17 mouse cellular contexts compared by ENCODE assay signal in the genomic region with DNA sequence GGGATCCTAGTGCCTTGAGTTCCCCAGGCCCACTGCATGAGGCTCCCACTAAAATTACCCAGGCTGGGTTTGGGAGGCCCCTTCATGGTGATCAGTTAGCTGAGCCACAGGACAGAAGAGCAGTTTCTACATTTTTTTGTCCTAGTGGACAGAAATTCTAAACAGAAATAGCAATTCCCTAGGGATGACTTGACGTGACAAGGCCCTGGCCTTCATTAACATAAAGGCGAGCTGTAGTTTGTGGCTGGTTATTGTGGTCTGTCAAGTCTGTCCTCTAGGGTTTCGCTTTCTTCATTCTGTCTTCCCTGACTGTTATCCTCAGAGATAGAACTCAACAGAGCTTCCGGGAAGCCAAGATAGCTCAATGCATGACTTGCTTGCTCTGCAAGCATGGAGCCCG.
"Had no signal": no experiment of that assay in that cellular context is flagged by ENCODE, and none has a peak within 500 bp of the region (broad histone marks: within the 10 kb centered on the region; RNA-seq: fewer than 3 reads in every experiment).

No protein-coding gene starts in this region.

- H3K9ac ChIP-seq: liver, postnatal 0 days; lung, embryonic 15.5 days; midbrain, embryonic 13.5 days; midbrain, embryonic 15.5 days; neural tube, embryonic 12.5 days; stomach, embryonic 15.5 days had no signal

- H3K27ac ChIP-seq: lung, embryonic 15.5 days; macrophage; midbrain, embryonic 13.5 days; midbrain, embryonic 15.5 days; neural tube, embryonic 12.5 days; stomach, embryonic 15.5 days; stomach, postnatal 0 days had no signal

- H3K4me3 ChIP-seq: lung, embryonic 15.5 days; midbrain, embryonic 13.5 days; midbrain, embryonic 15.5 days; neural tube, embryonic 12.5 days; stomach, embryonic 15.5 days had no signal

- H3K27me3 ChIP-seq: lung, embryonic 15.5 days; midbrain, embryonic 13.5 days; midbrain, embryonic 15.5 days; neural tube, embryonic 12.5 days; stomach, embryonic 15.5 days had no signal

- DNase-seq: lung, adult 2 months; lung, postnatal 14 days; lung, postnatal 36 days; right cerebral cortex, postnatal 14 days; thymus, adult 2 months; thymus, postnatal 25 days; thymus, postnatal 4 days had no signal

- ATAC-seq: liver, postnatal 0 days; lung, postnatal 0 days; midbrain, embryonic 13.5 days; midbrain, embryonic 15.5 days had no signal

- H3K4me2 ChIP-seq: lung, embryonic 15.5 days; midbrain, embryonic 11.5 days; midbrain, embryonic 13.5 days; midbrain, embryonic 15.5 days; neural tube, embryonic 12.5 days; stomach, embryonic 15.5 days had no signal

- H3K9me3 ChIP-seq: lung, embryonic 15.5 days; midbrain, embryonic 13.5 days; midbrain, embryonic 15.5 days; neural tube, embryonic 12.5 days; stomach, embryonic 15.5 days had no signal

- H3K4me1 ChIP-seq: lung, embryonic 15.5 days; midbrain, embryonic 13.5 days; midbrain, embryonic 15.5 days; neural tube, embryonic 12.5 days had no signal
